Mouse (Mus musculus) brain, embryonic 18.5 days (tissue): ENCODE results near the gene C1qtnf6.

Source experiments
- DNase-seq: peaks from one replicate; pipeline ENCODE4 v3.0.0-alpha.2; 2012; ENCODE audit warnings: low read depth, low spot score

C1qtnf6 gene

DNA sequence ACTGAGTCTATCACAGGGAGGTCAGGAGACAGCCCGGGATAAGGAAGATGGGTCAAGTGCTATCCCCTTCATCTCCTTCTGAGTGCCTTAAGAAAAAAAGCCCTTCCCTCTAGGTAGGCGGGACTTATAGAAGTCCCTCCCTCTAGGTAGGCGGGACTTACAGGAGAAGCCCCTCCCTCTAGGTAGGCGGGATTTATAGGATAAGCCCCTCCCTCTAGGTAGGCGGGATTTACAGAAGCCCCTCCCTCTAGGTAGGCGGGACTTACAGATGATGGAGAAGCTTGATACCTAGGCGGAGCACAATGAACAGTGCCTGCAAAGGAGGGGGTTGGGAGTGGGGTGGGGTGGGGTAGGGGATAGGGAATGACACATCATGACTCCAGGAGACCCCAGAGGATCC, 51.1 kb downstream of the C1qtnf6 start:
- no peak for DNase-seq

DNA sequence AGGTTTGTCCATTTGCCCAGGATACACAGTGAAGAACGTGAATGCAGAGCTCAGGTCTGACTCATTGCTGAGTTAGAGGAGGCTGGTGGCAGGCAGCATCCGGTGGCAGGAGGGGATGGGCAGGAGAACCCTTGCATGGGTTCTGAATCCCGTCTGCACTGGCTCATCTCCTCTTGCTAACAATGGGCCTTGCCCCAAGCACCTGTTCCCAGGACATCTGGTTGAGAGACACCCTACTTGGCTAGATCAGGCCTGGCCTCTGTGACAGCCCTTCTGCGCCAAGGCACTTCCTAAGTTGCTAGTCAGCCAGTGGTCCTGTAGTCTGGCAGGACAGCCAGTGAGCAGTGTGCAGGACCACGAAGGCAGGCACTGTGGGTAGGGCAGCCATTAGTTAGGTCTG, 51.7 kb downstream of the C1qtnf6 start:
- DNase-seq, result no peak

DNA sequence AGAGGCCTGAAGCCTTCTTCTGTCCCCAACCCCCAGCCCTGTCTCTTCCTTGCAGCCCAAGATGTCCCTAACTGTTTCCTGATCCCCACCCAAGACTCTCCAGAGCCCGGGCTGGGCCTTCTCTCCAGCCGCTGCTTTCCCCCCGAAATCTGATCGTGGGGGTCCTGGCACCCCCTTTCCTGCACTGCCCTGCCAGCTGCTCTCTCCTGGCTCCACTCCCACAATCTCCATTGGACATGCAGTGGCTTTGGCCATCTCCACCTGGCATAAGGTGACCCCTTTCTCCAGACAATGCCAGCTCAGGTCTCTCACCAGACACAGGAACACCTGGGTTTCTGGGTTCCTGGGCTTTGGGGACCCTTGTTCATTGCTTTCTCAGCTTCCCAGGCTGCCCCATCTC, 53.1 kb downstream of the C1qtnf6 start:
- no peak for DNase-seq

DNA sequence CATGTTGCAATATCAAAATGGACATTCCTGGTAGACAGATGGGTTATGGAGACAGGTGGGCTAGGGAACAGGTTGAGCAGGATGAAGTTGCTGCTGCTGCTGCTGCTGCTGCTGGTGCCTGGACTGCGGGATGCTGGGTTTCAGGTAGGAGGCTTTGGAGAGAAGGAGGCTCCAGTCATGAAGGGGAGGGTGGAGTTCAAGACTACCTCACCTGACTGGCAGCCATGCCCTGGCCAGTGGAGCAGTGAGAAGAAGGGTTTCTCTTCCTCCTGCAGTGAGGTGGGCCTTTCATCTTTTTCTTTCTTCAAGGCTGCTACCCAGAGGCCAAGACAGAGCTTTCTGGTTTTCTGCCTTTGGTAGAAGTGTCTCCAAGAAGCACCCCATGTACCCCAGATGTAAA, 54.3 kb downstream of the C1qtnf6 start:
- DNase-seq, result no peak

DNA sequence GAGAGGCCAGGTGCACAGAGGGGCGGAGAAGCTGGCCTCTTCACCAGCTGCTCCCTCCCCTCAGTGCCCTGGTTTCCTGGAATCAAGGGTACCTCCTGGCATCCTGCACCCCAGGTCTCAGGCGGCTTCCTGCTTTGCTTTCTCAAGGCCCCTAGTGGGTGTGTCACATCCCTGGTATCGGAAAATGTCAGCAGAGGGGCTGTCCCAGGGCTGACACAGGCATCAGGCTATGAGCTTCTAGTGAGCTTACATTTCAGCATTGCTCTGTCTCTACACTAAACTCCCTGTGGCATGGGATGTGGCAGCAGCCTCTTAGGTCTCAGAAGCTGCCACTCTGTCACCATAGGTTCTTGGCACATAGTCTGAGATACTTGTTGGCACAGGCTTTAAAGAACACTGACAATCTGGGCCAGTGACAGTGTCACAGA, 55.6 kb downstream of the C1qtnf6 start:
- DNase-seq, result no peak

DNA sequence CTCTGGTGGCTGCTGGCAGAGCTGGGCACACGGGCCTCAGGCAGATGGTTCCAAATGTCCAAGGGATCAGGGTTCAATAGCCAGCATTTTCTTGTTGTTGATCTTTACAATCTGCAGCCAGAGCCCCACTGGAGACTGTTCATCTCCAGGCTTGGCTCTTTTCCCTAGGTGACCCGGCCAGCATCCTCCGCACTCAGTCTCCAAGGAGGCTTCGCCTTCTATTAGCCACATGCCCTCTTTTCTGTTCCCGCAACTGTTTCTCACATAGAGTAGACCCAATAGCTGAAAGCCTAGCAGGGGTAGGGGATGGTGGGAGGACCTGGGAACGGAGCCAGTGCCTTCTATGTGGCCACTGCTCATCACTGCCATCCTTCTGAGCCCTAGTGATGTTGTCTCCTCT, 57.8 kb downstream of the C1qtnf6 start:
- no peak for DNase-seq
